Mouse (Mus musculus): ENCODE results near the gene Trp53tg5. TPM values are rescaled to one million over a fixed set of nuclear protein-coding genes. Genes with fewer than 3 reads are reported as not detected.

Gene Trp53tg5
- polyA plus RNA-seq (2012) = not detected in 2 replicates

DNA sequence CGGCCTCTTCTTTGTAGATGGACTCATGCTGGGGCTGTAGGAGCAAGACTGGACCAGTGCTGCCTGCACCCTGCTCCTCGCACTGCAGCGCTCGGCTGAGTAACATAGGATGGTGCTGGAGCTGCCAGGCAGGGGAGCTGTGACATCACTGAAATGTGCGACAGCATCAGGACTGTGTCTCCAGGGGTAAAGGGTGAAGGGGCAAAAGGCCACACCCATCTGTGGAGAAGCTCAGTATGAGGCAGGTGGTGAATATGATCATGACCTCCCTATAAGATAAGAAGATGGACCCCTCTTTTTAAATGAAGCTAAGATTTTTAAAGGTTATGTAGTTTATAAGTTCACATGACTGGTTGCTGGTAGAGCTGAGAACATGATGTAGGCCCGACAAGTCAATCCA is at the start of gene Trp53tg5:
Gene Trp53tg5 (minus strand): TSS at position 101 of the 400 bp plus-strand sequence.

DNA sequence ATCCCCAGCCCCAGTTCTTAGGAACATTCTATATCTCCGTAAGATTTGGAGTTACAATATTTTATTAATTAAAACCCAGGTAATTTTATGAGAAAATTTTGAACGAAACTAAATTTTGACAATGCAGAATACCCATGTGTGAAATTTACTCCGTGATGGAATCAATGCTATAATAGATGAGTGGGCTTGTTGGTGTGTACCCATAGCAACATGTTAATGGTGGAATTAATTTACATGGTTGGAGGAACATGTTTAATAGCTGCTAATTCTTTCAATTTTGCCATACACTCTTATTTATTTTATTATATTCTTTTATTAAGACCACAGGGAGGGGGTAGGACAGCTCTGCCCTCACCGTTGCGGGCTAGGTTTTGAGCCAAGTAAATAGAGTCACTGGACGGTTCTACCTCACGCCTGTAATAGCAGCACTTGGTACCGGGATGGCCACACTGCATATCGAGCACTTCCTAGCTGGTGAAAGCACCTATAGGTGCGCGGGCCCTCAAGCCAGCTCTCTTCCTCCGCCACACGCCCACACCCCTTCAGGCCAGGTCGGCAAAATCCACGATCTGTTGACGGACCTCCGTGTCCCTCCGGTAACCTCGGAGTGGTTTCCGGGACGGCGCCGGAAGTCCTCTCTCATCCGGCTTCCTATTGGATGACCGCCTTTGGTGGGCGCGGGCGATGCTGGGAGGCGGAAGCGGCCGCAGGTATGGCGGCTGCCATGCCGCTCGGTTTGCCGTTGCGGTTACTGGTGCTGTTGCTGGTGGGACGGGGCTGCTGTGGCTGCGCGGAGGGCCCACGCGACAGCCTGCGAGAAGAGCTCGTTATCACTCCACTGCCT is 23.5 kb upstream of the Trp53tg5 start, which contains the start of gene Pigt:
Gene Pigt (plus strand): TSS at position 674 of the 844 bp plus-strand sequence.

DNA sequence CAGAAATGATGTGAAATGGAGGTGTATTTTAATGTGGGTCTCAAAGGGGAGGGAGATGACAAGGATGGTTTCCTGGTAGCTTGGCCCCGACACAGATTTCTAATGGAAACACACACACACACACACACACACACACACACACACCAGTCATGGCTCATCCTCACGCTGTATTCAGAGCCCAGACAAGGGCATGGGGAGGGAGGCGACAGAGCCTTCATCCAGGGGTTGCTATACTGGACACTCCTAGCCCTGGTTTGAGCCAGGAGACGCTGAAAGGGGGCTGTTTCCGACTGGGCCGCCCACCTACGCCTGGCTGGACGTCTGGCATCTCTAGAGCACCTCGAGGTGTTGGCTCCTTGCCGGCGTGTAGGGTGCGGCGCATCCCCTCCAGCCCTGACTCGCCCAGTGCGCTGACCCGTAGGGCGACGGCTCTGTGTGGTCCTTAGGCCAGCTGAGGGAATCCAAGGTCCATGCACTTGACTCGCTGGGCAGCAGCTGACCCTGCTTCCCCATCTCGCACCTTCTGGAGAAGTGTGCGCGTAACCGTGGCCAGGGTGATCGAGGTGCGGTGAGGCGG is 12.2 kb upstream of the Trp53tg5 start, which contains the start of gene Dbndd2:
Gene Dbndd2 (plus strand): TSS at position 426 of the 577 bp plus-strand sequence.

DNA sequence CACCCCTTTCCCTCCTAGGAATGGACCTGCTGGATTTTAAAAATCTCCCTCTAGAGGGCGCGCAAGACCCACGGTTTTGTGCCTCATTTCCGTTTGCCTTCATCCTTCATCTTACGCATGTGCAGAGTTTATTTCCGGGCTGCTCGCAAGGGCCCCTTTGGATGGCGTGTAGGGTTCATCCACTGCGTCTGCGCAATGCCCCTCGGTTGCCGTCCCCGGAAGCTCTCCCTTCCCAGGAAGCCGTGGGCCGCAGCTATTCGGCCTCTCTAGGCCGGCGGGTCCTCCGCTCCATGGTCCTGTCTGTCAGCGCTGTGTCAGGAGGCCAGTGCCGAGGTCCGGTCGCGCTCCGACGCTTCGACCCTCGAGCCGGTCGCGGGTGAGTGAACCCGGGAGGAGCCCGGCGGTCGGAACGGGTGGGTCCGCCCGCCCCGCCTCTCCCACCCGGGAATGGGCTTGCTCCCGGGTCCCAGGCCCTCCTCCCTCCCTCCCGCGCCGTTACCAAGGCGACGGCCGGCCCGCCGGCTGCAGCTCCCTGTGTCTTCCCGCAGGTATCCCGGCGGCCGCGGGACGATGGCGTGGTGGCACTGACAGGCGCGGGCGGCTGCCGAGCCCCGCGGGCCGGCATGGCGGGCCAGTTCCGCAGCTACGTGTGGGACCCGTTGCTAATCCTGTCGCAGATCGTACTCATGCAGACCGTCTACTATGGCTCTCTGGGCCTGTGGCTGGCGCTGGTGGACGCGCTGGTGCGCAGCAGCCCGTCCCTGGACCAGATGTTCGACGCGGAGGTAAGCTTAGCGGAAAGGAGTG is 12.6 kb downstream of the Trp53tg5 start, which contains the start of gene Gm20458:
Gene Gm20458 (plus strand): TSS at position 223 of the 807 bp plus-strand sequence.

DNA sequence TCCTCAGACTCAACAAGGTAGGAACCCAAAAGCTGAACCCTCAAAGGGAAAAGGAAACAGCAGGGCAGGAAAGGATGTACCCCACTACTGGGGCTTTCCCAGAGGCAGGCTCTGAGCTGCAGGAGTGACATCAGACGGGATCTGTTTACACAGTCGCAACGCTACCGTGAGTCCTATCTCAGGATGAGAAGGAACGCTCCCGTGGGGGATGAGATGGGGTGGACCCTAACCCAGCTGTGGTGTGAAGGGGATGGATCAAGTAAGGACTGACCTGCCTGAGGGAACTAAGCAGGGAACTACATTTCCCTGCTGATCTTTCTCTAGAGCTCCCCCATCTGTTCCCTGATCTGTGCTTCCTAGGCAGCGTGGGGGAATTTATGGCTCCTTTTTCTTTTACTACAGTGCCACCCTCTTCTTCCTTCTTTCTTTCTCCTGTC is 16.6 kb downstream of the Trp53tg5 start, which contains the start of gene Sys1:
Gene Sys1 (plus strand): TSS at position 101 of the 437 bp plus-strand sequence.

DNA sequence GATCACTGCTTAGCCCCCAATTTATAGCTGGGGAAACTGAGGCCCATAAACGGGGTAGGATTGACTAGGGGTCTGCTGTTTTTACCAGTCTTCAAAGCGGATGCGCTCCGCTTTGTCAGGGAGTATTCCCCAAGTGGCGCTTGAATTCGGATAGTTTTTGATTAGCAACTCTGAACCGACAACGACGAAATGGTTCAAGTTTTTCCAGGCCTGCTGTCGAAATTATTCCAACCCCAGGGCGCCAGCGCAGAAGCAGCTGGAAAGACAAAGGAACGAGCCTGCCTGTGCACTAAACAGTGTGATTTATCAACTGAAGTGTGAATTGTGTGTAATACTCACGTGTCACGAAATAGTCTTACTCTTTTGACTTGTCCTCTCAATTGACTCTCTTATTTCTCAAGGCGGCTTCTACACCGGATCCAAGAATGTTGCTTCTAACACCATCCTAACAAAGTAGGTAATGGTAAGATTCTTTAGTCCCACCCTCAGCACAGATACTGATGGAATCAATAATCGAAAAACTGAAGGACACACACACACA is 30.0 kb downstream of the Trp53tg5 start, which contains the start of gene Sdc4:
Gene Sdc4 (minus strand): TSS at position 428 of the 541 bp plus-strand sequence.

Other genes starting within 250 kb of the Trp53tg5 start
- gene Svs2, start 235.3 kb downstream of the Trp53tg5 start, polyA plus RNA-seq (2012) = not detected in 2 replicates
- not detected in 2 replicates for gene Svs3b, start 217.1 kb downstream of the Trp53tg5 start, polyA plus RNA-seq (2012)
- gene Svs4, start 195.3 kb downstream of the Trp53tg5 start, polyA plus RNA-seq (2012) = not detected in 2 replicates
- gene Svs3a, start 184.5 kb downstream of the Trp53tg5 start, polyA plus RNA-seq (2012) = not detected in 2 replicates
- not detected in 2 replicates for gene Svs6, start 157.0 kb downstream of the Trp53tg5 start, polyA plus RNA-seq (2012)
- gene Svs5, start 141.0 kb downstream of the Trp53tg5 start, polyA plus RNA-seq (2012) = not detected in 2 replicates
- gene Slpi, start 84.6 kb downstream of the Trp53tg5 start, polyA plus RNA-seq (2012) = 23.0 and 53.6 TPM in 2 replicates
- gene Rbpjl, start 70.6 kb downstream of the Trp53tg5 start, polyA plus RNA-seq (2012) = not detected in 2 replicates
- gene Matn4, start 68.6 kb downstream of the Trp53tg5 start, polyA plus RNA-seq (2012) = 0.04 TPM in 1 of 2 replicates, not detected in the other
- gene Sdc4, start 29.8 kb downstream of the Trp53tg5 start, polyA plus RNA-seq (2012) = 2.3 and 2.6 TPM in 2 replicates
- 121 and 142 TPM in 2 replicates for gene Sys1, start 16.8 kb downstream of the Trp53tg5 start, polyA plus RNA-seq (2012)
- gene Gm20458, start 12.8 kb downstream of the Trp53tg5 start, polyA plus RNA-seq (2012) = 1.2 and 2.3 TPM in 2 replicates
- 0.61 and 1.8 TPM in 2 replicates for gene Dbndd2, start 12.4 kb upstream of the Trp53tg5 start, polyA plus RNA-seq (2012)
- gene Pigt, start 23.8 kb upstream of the Trp53tg5 start, polyA plus RNA-seq (2012) = 231 and 267 TPM in 2 replicates
- 0.11 TPM in 1 of 2 replicates, not detected in the other for gene Wfdc2, start 88.7 kb upstream of the Trp53tg5 start, polyA plus RNA-seq (2012)
- gene Spint3, start 99.7 kb upstream of the Trp53tg5 start, polyA plus RNA-seq (2012) = not detected in 2 replicates
- not detected in 2 replicates for gene Wfdc6a, start 111.7 kb upstream of the Trp53tg5 start, polyA plus RNA-seq (2012)
- gene Eppin, start 119.9 kb upstream of the Trp53tg5 start, polyA plus RNA-seq (2012) = not detected in 2 replicates
- gene Wfdc6b, start 139.8 kb upstream of the Trp53tg5 start, polyA plus RNA-seq (2012) = not detected in 2 replicates
- gene Wfdc8, start 139.9 kb upstream of the Trp53tg5 start, polyA plus RNA-seq (2012) = not detected in 2 replicates
- gene Wfdc16, start 165.1 kb upstream of the Trp53tg5 start, polyA plus RNA-seq (2012) = 0.17 TPM in 1 of 2 replicates, not detected in the other
- not detected in 2 replicates for gene Wfdc10, start 182.3 kb upstream of the Trp53tg5 start, polyA plus RNA-seq (2012)
- not detected in 2 replicates for gene Wfdc9, start 182.9 kb upstream of the Trp53tg5 start, polyA plus RNA-seq (2012)
- not detected in 2 replicates for gene Wfdc11, start 200.4 kb upstream of the Trp53tg5 start, polyA plus RNA-seq (2012)
- gene Wfdc13, start 211.4 kb upstream of the Trp53tg5 start, polyA plus RNA-seq (2012) = not detected in 2 replicates
- gene Spint4, start 224.8 kb upstream of the Trp53tg5 start, polyA plus RNA-seq (2012) = not detected in 2 replicates
- not detected in 2 replicates for gene Spint5, start 241.6 kb upstream of the Trp53tg5 start, polyA plus RNA-seq (2012)